Mouse (Mus musculus): ENCODE measurements around the gene Cdh4. TPM values are rescaled to one million over a fixed set of nuclear protein-coding genes. Genes with fewer than 3 reads are reported as not detected.

Cdh4 gene
- polyA plus RNA-seq, 1 experiment = not detected

- TF ChIP-seq GATA1 (IDR thresholded peaks at IDR 0.05; ENCODE audit: borderline replicate concordance, low read length) (no peak), FLI1 (IDR thresholded peaks at IDR 0.05; ENCODE audit: low read length) (no peak)
- Histone ChIP-seq H3K4me1 (peaks cover 3% of the 10 kb centered on the region; the same call in 1 of the 2 replicates), H3K9me3 (no peaks in the 10 kb centered on the region), H3K4me3 (replicated peaks) (no peak overlapping the region), H3K27me3 (replicated peaks) (peaks cover 15% of the 10 kb centered on the region), H3K36me3 (replicated peaks; ENCODE audit: low read length) (no peaks in the 10 kb centered on the region)
Measured at GRCm38 (mm10) chr2:179679866-179680265, 237.6 kb downstream of the Cdh4 start.

- Histone ChIP-seq H3K36me3 (replicated peaks; ENCODE audit: low read length) (no peaks in the 10 kb centered on the region), H3K4me3 (replicated peaks) (no peak overlapping the region), H3K9me3 (no peaks in the 10 kb centered on the region), H3K4me1 (peaks cover 3% of the 10 kb centered on the region; the same call in 1 of the 2 replicates), H3K27me3 (replicated peaks) (peaks cover 19% of the 10 kb centered on the region)
- TF ChIP-seq GATA1 (IDR thresholded peaks at IDR 0.05; ENCODE audit: borderline replicate concordance, low read length) = no peak
- no peak for TF ChIP-seq FLI1 (IDR thresholded peaks at IDR 0.05; ENCODE audit: low read length)
Measured at GRCm38 (mm10) chr2:179681386-179681785, 239.2 kb downstream of the Cdh4 start.

DNA sequence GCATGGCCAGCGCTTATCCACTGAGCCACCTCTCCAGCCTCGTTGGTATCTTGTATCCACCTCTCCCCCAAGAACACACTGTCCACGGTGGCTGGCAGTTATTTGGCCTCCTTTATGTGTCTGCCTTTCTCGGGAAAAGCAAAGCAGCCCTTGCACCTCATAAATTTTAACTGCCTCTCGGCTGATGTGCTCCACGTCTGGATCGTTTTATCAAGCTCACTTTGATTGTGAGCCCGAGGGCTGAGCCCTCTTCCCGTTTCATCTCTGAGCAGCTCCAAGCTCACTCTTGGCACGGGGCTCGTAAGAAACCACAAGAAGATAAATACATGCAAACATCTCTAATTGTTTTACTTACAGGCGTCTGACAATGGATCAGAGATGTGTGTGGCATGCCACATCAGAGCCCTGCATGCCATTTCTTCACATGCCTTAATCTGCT lies 245.0 kb downstream of the Cdh4 start:
- H3K36me3 ChIP-seq (replicated peaks; ENCODE audit: low read length) = no peaks in the 10 kb centered on the region
- TF ChIP-seq GATA1 (IDR thresholded peaks at IDR 0.05; ENCODE audit: borderline replicate concordance, low read length) (no peak), FLI1 (IDR thresholded peaks at IDR 0.05; ENCODE audit: low read length) (no peak)
- no peaks in the 10 kb centered on the region for H3K9me3 ChIP-seq

GRCm38 (mm10) chr2:179688976-179689375 lies 246.7 kb downstream of the Cdh4 start:
- Histone ChIP-seq H3K4me3 (replicated peaks) (no peak overlapping the region), H3K9me3 (no peaks in the 10 kb centered on the region), H3K36me3 (replicated peaks; ENCODE audit: low read length) (no peaks in the 10 kb centered on the region), H3K4me1 (no peaks in the 10 kb centered on the region), H3K27me3 (replicated peaks) (peaks cover 9% of the 10 kb centered on the region)
- TF ChIP-seq GATA1 (IDR thresholded peaks at IDR 0.05; ENCODE audit: borderline replicate concordance, low read length) = no peak
- no peak for TF ChIP-seq FLI1 (IDR thresholded peaks at IDR 0.05; ENCODE audit: low read length)

More for the DNA sequence above, 245.0 kb downstream of the Cdh4 start:
- H3K4me1 ChIP-seq = no peaks in the 10 kb centered on the region
- peaks cover 12% of the 10 kb centered on the region for H3K27me3 ChIP-seq (replicated peaks)
- H3K4me3 ChIP-seq (replicated peaks) = no peak overlapping the region

DNA sequence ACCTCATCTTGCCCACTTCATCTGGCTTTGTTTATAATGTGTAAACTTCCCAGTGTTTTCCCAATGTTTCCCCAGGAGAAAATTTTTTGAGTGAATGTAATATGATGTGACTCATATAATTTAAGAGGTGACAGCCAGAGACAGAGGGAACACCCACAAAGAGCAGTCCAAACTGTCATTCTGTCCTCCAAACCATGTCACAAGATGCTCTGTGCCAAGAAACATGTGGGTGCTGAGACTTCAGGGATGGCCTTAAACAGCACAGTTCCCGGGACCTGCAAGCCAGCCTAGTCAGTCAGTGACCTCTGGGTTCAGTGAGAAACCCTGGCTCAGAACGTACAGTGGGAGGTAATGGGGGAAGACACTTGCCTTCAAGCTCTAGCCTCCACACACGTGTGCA lies 247.5 kb downstream of the Cdh4 start:
- TF ChIP-seq FLI1 (IDR thresholded peaks at IDR 0.05; ENCODE audit: low read length) (no peak), GATA1 (IDR thresholded peaks at IDR 0.05; ENCODE audit: borderline replicate concordance, low read length) (no peak)
- H3K36me3 ChIP-seq (replicated peaks; ENCODE audit: low read length) = no peaks in the 10 kb centered on the region
- no peaks in the 10 kb centered on the region for H3K9me3 ChIP-seq
- H3K27me3 ChIP-seq (replicated peaks) = peaks cover 14% of the 10 kb centered on the region
- no peaks in the 10 kb centered on the region for H3K4me1 ChIP-seq
- H3K4me3 ChIP-seq (replicated peaks) = no peak overlapping the region

- no peaks in the 10 kb centered on the region for H3K9me3 ChIP-seq
- no peaks in the 10 kb centered on the region for H3K36me3 ChIP-seq (replicated peaks; ENCODE audit: low read length)
- H3K4me3 ChIP-seq (replicated peaks) = no peak overlapping the region
- peaks cover 11% of the 10 kb centered on the region for H3K27me3 ChIP-seq (replicated peaks)
- H3K4me1 ChIP-seq = no peaks in the 10 kb centered on the region
- no peak for TF ChIP-seq GATA1 (IDR thresholded peaks at IDR 0.05; ENCODE audit: borderline replicate concordance, low read length)
Measured at GRCm38 (mm10) chr2:179690571-179690970, 248.3 kb downstream of the Cdh4 start.

DNA sequence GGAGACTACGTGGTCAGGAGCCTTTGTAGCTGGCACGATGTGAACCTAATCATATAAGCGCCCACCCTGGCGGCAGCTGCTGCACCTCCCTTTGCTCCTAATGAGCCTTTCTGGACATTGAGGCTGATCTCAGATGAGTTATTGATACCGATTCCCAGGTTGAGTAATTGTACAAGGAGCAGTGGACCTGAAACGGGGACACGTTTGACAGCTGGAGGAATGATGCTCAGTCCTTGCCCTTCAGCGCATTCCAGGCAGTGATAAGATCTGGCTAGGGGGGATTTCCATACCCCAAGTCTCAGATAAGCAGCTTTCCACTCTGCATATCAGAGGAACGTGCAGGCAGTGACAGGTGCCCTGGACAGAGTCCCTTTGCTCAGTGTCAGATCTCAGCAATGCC lies 252.7 kb downstream of the Cdh4 start:
- Histone ChIP-seq H3K4me1 (no peaks in the 10 kb centered on the region), H3K9me3 (no peaks in the 10 kb centered on the region), H3K4me3 (replicated peaks) (no peak overlapping the region), H3K36me3 (replicated peaks; ENCODE audit: low read length) (no peaks in the 10 kb centered on the region), H3K27me3 (replicated peaks) (peaks cover 5% of the 10 kb centered on the region)
- TF ChIP-seq GATA1 (IDR thresholded peaks at IDR 0.05; ENCODE audit: borderline replicate concordance, low read length) = no peak
- no peak for TF ChIP-seq FLI1 (IDR thresholded peaks at IDR 0.05; ENCODE audit: low read length)

DNA sequence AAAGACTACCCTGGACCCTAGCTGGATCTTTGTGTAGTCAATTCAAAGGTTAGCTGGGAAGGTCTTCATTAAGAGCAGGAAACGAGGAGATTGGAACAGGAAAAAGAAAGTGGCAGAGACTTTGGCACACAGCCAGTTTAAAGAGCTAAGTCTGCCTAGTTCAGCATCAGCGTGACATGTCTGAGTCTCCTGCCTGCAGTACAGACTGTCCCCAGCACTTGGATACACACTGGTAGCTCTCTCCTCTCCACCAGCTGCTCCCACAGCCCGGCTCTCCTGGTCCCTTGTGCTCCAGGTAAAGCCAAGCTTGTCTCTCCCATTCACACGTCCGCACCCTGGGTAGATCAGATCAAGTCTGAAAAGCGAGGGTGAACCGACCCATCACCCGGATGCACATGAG lies 255.4 kb downstream of the Cdh4 start:
- H3K4me1 ChIP-seq = no peaks in the 10 kb centered on the region
- H3K27me3 ChIP-seq (replicated peaks) = peaks cover 5% of the 10 kb centered on the region
- no peaks in the 10 kb centered on the region for H3K9me3 ChIP-seq
- TF ChIP-seq GATA1 (IDR thresholded peaks at IDR 0.05; ENCODE audit: borderline replicate concordance, low read length) = no peak
- no peak for TF ChIP-seq FLI1 (IDR thresholded peaks at IDR 0.05; ENCODE audit: low read length)
- H3K4me3 ChIP-seq (replicated peaks) = no peak overlapping the region
- H3K36me3 ChIP-seq (replicated peaks; ENCODE audit: low read length) = no peaks in the 10 kb centered on the region

- Histone ChIP-seq H3K9me3 (no peaks in the 10 kb centered on the region), H3K4me3 (replicated peaks) (no peak overlapping the region), H3K4me1 (no peaks in the 10 kb centered on the region), H3K27me3 (replicated peaks) (peaks cover 5% of the 10 kb centered on the region), H3K36me3 (replicated peaks; ENCODE audit: low read length) (no peaks in the 10 kb centered on the region)
- TF ChIP-seq FLI1 (IDR thresholded peaks at IDR 0.05; ENCODE audit: low read length) (no peak), GATA1 (IDR thresholded peaks at IDR 0.05; ENCODE audit: borderline replicate concordance, low read length) (no peak)
Measured at GRCm38 (mm10) chr2:179698196-179698985, 256.2 kb downstream of the Cdh4 start.

DNA sequence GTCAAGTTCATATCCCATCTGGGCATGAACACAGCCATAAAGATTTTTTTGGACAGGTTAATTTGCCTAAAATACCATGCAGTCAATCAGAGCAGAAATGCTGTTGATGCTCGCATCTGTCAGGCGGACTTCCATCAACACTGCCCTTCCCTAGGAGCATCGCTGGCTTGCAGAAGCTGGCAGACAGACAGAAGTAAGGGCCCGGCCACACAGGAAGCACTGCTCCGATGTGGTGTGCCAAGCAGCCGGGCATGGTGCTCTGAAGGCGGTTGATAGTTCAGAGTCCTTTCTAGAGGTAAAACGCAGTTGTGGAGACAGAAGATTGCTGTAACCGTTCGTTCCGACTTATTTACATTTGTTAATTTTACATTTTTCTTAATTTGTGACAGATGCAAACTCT lies 262.8 kb downstream of the Cdh4 start:
- Histone ChIP-seq H3K9me3 (0 out of 2 replicates have a peak, but pooled peaks cover 3% of the 10 kb centered on the region), H3K36me3 (replicated peaks; ENCODE audit: low read length) (no peaks in the 10 kb centered on the region), H3K4me1 (no peaks in the 10 kb centered on the region), H3K4me3 (replicated peaks) (no peak overlapping the region), H3K27me3 (replicated peaks) (no peaks in the 10 kb centered on the region)
- no peak for TF ChIP-seq FLI1 (IDR thresholded peaks at IDR 0.05; ENCODE audit: low read length)
- TF ChIP-seq GATA1 (IDR thresholded peaks at IDR 0.05; ENCODE audit: borderline replicate concordance, low read length) = no peak
